Mouse (Mus musculus): Measurements from ENCODE around the gene P4ha3.

The P4ha3 gene

DNA sequence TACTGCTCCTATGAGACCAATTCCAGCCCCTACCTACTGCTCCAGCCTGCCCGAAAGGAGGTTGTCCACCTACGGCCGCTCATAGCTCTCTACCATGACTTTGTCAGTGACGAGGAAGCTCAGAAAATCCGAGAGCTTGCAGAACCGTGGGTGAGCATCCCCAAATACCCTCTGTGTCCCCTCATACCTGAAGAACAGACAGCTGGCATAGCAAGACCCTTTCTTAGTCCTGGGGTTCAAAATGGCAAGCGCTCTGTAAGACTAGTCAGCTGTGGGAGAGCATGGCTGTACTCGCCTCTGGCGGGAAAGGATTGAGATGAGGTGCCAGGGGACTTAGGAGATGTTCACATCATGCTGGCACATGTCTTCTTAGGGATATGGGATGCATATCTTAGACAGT lies 20.6 kb downstream of the P4ha3 start:
- no peak for DNase-seq (ENCODE audit: low spot score)

DNA sequence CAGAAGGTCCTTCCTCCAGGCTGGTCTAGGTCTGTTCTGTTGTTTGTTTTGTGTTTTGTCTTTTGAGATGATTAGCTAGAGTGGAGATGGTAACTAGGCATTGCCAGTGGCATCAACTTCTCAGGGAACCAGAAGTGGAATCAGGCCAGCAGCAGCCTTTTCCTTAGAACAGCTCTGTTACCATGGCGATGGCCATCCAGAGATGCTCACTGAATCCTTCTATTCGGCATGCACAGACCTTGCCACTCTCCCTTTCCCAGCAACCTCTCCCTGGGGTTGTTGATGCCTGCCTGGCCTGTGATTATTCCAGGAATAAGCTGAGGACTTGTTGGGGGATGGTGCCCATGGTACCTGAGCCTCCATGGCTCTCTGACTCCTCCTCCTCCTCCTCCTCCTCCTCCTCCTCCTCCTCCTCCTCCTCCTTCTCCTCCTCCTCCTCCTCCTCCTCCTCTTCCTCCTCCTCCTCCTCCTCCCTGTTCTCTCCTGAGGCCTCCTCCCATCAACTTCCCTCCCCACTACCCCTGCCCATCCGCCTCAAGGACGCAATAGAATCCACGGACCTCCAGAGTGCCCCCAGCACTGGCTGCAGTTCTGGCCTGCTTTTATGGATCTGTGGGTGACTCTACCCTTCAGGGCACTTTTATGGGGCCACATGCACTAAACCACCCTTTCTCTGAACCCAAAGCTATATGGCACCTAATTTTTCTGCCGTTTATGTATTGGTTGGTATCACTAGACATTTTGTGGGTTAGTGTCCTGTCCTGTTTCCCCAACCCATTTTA lies 22.7 kb downstream of the P4ha3 start:
- DNase-seq (ENCODE audit: low spot score): no peak

DNA sequence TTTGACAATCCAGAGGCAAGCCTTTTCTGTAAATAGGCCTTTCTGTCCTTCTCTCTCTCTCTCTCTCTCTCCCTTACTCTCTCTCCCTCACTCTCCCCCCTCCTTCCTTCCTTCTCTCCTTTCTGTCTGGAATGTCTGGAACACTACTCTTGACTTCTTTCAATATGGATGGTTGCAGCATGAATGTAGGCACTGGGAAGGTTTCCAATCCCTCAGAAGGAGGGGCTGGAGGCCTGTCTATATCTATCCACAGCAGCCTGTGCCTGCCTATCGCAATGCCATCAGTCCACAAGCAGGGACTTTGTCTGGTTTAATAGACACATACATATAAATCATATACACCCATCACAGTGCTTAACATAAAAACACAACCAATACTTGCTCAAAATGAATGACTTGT lies 23.9 kb downstream of the P4ha3 start:
- no peak for DNase-seq (ENCODE audit: low spot score)

DNA sequence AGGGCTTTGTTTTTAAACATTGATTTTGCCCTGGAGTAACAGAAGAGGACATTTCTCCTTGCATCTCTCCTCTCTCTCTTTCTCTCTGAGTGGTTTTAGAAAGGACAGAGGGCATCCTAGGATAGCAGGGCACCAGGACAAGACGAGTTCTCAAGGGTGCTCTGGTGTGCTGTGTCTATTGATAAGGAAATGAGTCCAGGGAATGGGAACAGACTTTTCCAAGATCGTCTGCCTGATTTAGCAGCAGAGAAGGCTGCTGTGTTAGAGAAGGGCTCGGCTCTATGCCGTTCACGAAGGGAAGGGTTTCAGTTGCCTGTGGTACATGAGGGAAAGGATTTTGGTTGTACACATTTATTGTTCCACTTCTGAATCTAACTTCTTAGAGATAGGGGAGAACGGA lies 24.4 kb downstream of the P4ha3 start:
- no peak for DNase-seq (ENCODE audit: low spot score)

DNA sequence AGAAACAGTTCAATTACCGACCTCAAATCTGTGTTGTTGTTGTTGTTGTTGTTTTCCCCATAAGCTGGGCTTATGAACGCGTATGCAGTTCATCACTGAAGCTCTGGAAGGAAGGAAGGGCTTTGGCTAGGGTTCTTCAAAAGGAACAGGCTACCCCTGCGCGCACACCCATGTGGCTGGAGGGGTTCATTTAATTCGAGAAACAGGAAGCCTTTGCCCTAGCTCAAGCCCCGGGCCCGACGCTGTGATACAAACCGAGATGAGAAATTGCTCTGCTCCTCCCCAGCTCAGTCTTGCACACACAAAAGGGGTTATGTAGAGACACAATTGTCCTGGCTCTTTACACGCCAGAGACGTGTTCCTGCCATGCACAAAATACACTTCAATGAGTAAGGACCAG lies 25.0 kb downstream of the P4ha3 start:
- no peak for DNase-seq (ENCODE audit: low spot score)

DNA sequence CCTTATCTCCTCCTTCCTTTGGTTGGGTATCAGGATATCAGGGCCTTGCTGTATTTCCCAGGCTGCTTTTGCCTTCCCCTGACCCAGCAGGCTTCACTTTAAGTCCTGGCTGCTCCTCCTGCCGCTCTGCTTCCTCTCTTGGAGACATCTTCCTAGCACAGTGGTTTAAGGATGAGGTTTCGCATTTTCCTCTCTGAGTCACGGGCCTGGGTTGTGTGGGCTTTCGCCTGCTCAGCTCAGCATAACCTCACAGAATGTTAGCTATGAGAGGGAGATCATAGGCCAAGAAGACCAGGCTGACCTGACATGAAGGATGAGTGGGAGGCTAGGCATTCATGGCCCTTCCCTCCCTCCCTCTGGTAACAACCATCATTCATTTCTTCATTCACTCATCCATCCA lies 27.4 kb downstream of the P4ha3 start:
- no peak for DNase-seq (ENCODE audit: low spot score)

DNA sequence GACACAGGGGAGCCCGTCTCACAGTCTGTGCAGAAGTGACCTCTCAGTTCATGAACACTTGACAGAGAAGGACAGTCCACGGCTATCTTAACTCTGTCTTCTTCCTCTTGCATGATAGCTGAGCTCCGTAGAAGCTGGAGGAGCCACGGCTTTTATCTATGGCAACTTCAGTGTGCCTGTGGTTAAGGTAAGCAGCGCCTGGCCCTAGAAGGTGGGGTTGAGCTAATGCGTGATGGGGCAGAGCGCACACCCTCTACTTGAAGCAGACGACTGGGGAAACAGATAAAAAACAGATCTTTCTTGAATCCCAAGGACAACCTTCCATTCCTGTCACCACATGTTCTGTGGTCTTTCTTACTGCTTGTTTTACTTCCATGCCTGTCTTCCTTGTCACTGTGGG lies 31.6 kb downstream of the P4ha3 start:
- no peak for DNase-seq (ENCODE audit: low spot score)

DNA sequence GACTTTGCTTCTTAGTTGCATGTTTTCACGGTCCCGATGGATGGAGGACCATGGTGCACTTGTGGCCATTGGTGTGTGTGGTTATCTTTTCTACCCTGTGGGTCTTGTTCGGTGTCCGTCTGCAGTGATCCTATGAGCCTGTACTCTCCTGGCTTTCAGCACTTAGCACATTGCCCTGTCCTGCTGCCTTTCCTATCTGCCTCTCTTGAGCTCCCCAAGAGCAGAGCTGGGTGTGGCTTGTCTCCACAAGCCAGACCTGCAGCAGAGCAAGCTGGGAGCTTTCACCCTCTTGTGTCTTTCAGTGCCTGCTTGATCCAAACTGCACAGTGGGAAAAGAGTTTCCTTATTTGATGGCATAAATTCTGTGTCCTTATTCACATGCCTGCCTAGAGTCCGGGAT lies 32.2 kb downstream of the P4ha3 start:
- no peak for DNase-seq (ENCODE audit: low spot score)

DNA sequence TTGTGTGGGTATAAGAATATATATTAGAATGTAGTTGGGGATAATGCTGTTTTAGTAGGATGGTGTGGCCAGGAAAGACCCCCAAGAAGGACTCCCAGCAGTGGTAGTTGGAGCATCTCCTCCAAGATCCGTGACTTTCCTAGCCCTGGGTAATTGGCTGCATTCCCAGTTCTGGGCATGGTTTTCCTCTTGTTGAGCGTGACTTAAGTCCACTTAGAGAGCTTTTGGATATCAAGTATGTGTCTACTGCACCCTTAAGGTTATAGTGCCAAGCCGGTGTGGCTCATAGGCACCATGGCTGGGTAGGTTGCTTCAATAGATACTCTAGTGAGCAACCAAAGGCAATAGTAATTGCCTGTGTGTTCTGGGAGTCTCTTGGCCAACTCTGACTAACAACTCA lies 38.4 kb downstream of the P4ha3 start:
- no peak for DNase-seq (ENCODE audit: low spot score)

DNA sequence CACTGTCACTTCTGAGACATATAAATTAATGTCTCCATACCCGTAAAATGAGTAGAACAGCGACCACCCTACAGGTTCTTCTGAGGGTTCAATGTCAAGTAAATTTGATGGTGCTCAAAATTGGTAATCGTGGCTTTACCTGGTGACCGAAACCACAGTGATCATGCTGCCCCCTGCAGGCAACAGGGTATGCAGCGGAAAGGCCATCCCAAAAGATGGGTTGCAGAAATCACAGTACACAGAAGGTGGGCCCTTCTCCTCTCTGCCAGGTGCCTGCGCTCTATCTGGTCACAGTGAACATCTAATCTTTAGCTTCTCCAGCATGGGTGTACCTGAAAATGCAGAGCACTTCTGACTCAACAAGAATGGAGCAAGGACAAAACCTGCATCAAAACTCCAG lies 40.2 kb downstream of the P4ha3 start:
- DNase-seq (ENCODE audit: low spot score): no peak

DNA sequence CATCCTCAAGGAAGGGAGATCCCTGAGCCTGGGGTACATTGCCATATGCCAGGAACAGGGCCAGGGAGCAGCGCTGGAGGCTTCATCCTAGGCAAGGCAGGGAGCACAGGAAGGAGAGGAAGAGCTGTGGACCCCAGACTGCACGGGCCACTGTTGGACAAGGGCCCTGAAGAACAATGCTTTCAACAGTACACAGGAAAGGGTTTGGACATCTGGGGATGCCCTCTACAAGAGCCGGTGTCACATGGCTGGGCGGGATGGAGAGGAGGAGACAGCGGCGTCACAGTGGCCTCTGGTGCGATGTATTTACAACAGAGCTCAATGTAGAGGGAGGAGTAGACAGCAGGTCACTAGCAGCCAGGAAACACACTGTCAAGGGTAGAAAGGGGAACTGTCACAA lies 42.2 kb downstream of the P4ha3 start:
- DNase-seq (ENCODE audit: low spot score): no peak

DNA sequence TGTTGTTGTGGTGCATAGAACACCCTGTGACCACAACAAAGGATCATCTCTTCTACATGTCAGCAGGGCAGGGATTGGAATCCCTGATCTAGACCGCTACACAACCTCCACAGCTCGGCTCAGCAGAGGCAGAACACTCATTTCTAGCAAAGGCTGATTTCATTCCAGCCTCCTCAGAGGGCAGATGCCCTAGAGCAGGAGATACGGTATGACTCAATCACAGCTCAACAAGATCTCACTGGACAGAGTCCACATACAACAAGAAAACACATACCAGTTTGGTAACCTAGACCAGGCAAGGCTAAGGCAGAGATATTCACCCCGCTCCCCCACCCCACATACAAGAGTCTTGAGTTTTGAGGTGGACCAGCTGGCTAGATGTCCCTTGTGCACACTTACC lies 43.3 kb downstream of the P4ha3 start:
- no peak for DNase-seq (ENCODE audit: low spot score)

DNA sequence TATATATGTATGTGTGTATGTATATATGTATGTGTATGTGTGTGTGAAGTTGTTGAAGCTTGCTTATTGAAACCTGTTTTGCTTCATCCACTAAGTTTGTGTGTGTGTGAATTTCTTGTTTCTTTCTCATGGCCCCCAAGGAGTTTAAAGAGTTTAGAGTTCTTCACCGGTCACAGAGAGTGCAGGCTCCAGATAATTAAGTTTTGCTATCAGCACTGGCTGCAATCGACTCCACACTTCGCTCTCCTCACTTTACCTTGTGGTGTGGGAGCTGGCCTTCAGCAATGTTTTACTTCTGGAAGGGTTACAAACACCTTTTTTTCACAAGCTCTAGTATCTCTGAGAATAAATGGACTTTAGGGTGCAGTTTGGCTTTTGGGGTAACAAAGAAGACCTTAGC lies 45.9 kb downstream of the P4ha3 start:
- no peak for DNase-seq (ENCODE audit: low spot score)

DNA sequence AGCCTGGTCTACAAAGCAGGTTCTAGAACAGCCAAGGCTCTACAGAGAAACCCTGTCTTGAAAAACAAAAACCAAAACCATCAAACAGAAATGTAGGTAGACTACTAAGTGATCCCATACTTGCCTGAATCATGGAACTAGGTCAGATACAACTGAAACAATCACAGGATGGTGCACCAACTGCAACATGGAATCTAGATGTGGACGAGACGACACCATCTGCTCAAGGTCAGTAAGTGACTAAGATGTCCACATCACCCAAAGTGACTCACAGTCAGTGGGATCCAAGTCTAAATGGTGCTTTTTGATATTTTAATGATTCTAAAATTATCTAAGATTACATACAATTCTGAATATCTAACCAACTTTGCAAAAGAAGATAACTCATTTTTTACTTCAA lies 50.6 kb downstream of the P4ha3 start:
- DNase-seq (ENCODE audit: low spot score): no peak

DNA sequence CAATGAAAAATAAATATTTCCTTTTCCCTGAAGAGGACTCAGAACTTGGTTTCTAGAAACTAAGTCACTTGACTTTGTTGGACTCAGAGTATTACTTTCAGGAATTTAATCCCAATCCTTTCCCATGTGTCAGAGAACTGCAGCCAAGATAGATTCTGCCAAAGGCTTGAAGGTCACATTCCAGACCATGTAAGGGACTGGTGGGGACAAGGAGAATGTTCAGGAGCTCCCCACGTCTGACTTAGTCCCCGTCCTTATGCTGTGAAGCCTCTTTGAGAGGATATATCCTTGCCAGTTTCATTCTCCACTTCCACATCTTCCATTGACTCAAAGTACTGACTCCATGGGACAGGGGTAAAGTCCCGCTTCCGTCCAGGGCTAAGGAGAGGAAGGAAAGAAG lies 69.7 kb downstream of the P4ha3 start:
- DNase-seq (ENCODE audit: low spot score): no peak

DNA sequence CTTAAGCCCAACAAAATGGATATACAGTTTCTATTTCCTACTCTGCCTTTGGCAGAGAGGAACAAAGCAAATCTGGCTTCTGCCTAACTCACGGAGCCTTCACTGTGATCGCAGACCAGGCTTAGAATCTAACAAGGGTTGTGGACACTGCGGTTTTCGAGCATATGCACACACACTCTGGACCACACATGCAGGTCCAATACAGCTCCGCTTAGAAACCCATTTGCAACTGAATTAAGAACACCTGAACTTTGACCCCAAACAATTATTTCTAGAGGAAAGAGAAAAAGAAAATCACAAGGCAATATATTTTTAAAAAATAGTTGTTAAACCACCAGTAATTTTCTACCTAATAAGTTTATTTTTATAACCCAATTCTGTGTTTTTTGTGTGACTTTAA lies 71.0 kb downstream of the P4ha3 start:
- no peak for DNase-seq (ENCODE audit: low spot score)

DNA sequence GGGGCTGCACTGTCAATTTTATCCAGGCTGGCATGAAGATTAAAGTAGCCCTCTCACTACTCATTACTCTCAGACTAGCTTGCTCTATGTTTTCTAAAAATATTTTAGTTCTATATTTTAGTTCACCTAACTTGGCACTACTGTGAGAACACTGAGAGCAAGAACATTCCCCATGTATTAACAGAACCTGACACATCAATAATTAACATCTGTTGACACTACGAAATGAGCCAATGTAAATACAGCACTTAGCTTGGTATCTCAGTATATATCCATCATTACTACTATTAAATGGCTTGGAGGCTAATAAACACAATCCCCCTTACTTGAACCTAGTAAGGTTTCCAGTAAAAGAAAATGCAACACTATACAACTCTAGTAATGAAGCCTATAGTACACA lies 71.4 kb downstream of the P4ha3 start:
- DNase-seq (ENCODE audit: low spot score): no peak

DNA sequence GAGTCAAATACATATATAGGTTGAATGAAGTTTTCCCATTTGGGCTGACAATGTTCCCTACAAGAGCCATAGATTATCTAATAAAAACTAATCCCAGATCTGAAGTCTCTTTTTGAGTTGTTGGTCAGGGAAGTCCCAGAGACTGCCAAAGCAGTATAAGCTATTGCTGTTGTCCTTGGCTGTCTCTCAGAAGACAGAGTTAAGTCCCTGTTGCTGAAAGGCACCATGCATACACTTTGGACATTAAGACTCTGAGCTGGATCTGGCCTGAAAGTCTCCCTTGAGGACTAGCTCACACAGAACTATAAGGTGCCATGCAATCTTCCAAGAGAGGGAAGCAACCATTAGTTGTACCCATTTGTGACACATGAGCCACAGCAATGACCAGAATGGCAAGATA lies 72.5 kb downstream of the P4ha3 start:
- no peak for DNase-seq (ENCODE audit: low spot score)

DNA sequence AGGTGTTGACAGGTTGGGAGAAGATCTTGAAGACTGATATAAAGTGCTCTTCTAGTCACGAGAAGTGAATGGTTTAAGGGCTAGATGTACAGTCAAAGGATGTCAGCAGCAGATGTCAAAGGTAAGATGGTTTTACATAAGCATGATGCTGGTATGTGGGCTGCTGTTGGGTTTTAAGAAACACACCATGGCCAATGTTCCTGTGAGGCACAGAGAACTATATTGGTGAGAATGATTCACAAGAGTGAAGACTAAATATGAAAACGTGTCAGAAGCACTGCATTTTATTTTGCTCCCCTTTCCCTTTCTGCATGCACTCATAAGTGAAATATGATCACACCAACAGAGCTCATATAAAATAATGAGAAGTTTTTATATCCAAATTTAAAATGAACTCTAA lies 77.8 kb downstream of the P4ha3 start:
- no peak for DNase-seq (ENCODE audit: low spot score)

DNA sequence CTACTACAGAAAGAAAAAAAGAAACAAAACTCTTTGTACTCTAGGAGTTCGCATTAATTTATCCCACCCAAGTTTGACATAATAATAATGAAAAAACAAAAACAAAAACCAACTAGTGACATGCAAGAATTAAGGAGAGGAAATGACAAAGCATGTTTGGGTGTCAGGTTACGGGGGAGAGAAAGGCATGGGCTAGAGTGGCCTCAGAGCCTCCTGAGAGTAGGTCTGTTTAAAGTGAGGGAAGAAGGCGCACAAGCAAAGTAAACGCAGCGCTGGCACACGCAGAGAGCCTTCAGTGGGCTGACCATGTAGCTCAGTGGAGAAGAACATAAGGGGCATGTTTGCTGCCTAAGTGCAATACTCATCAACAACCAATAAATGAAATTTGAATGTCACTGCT lies 79.6 kb downstream of the P4ha3 start:
- DNase-seq (ENCODE audit: low spot score): no peak
